Mouse (Mus musculus): Measurements from ENCODE around the gene Wbp4. TPM values are rescaled to one million over a fixed set of nuclear protein-coding genes. Genes with fewer than 3 reads are reported as not detected.
A peak's percentile ranks its signal among the peaks of the same experiment; 100 is the strongest.

Wbp4 gene
- polyA plus RNA-seq, 1 experiment from 2014 or later, result 43.1 TPM

DNA sequence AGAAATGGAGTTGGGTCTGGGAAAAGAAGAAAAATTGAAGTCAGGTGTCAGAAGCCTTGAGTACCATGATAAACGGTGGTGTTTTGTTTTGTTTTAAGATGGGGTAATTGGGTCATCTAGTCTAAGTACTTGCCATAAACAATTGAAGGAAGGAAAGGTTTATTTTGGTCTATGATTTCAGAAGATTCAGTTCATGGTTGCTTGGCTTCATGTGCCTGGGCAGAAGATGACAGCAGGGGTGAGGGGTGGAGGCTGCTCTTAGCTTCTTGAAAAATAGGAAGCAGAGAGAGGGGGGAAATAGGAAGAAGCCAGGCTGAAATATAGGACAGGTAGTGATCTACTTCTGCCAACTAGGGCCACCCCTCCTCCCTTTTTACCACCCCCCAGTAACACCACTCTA lies 30.2 kb upstream of the Wbp4 start:
- no peak overlapping the region for H3K4me3 ChIP-seq (ENCODE audit: low read length)
- 49% methylated on average over 1 of the region's 1 CpGs for WGBS
- ATAC-seq (ENCODE audit: low read depth), result peak; percentile 41

DNA sequence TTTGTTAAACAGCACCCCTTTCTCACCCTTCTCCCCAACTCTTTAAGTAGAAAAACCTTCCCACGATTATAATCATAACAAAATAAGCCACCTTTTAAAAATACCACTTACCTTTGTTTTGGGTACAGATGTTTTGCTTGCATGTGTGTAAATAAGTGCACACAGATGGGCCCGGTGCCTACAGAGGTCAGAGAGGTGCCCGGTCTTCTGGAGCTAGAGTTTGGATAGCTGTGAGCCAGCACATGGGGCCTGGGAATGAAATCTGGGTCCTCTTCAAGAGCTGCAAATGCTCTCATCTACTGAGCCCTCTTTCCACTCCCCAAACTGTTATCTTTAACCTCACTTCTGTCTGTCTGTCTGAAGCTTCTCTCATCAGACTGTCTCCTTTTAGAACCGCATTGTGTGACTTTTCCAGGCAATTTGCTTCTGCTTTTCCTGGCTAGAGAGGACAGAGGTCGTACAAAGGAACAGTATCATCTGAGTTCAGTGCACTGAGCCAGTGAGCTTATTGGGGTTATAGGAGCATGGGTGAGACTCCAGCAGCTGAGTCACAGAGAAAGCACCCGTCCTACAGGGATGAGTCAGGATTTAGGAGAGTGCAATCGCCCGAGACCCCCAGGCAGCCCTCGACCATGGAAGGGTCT lies 27.5 kb upstream of the Wbp4 start:
- Histone ChIP-seq H3K9me3 (ENCODE audit: control insufficient read depth, low read length) (no peaks in the 10 kb centered on the region), H3K4me1 (replicated peaks; ENCODE audit: control insufficient read depth, insufficient read depth, low read length) (peaks cover 14% of the 10 kb centered on the region), H3K27ac (ENCODE audit: low read length) (no peak overlapping the region), H3K4me2 (ENCODE audit: low read depth, low read length) (no peak overlapping the region), H3K36me3 (ENCODE audit: control insufficient read depth, insufficient read depth, low read length) (no peaks in the 10 kb centered on the region), H3K4me3 (ENCODE audit: low read length) (no peak overlapping the region), H3K27me3 (ENCODE audit: control insufficient read depth, insufficient read depth, low read depth, low read length) (no peaks in the 10 kb centered on the region), H3K9ac (ENCODE audit: low read length) (no peak overlapping the region)
- WGBS, result 78% methylated on average over 9 of the region's 9 CpGs
- ATAC-seq (ENCODE audit: low read depth), result no peak

More for the DNA sequence above, 30.2 kb upstream of the Wbp4 start:
- Histone ChIP-seq H3K9ac (ENCODE audit: low read length) (no peak overlapping the region), H3K27me3 (ENCODE audit: control insufficient read depth, insufficient read depth, low read depth, low read length) (no peaks in the 10 kb centered on the region), H3K4me2 (ENCODE audit: low read depth, low read length) (no peak overlapping the region; the same call in 1 of the 2 replicates), H3K27ac (ENCODE audit: low read length) (peak overlapping the region; percentile 41; the same call in 1 of the 2 replicates), H3K9me3 (ENCODE audit: control insufficient read depth, low read length) (no peaks in the 10 kb centered on the region), H3K4me1 (replicated peaks; ENCODE audit: control insufficient read depth, insufficient read depth, low read length) (peaks cover 6% of the 10 kb centered on the region; the same call in 1 of the 2 replicates), H3K36me3 (ENCODE audit: control insufficient read depth, insufficient read depth, low read length) (no peaks in the 10 kb centered on the region)

DNA sequence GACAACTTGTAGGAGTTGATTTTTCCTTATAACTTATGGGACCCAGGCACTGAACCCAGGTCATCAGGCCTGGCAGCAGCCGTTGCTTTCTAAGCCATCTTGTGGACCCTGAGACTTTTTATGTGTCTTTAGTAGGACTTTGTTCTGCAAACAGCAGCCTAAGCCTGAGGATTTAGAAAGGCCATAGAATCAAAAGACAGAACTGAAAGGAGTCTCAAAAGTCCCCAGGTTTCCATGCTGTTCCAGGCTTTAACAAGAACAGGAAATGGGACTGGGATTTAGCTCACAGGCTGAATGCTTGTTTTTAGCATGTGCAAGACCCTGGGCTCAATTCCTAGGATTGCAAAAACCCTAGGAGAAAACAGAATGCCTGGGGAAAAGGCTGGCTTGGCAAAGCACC lies 26.5 kb upstream of the Wbp4 start:
- Histone ChIP-seq H3K36me3 (ENCODE audit: control insufficient read depth, insufficient read depth, low read length) (no peaks in the 10 kb centered on the region), H3K27ac (ENCODE audit: low read length) (no peak overlapping the region), H3K9me3 (ENCODE audit: control insufficient read depth, low read length) (peaks cover 3% of the 10 kb centered on the region), H3K9ac (ENCODE audit: low read length) (no peak overlapping the region), H3K4me3 (ENCODE audit: low read length) (no peak overlapping the region), H3K27me3 (ENCODE audit: control insufficient read depth, insufficient read depth, low read depth, low read length) (no peaks in the 10 kb centered on the region), H3K4me1 (replicated peaks; ENCODE audit: control insufficient read depth, insufficient read depth, low read length) (peaks cover 19% of the 10 kb centered on the region), H3K4me2 (ENCODE audit: low read depth, low read length) (no peak overlapping the region)
- 87% methylated on average over 1 of the region's 1 CpGs for whole genome bisulfite sequencing
- no peak for ATAC-seq (ENCODE audit: low read depth)

DNA sequence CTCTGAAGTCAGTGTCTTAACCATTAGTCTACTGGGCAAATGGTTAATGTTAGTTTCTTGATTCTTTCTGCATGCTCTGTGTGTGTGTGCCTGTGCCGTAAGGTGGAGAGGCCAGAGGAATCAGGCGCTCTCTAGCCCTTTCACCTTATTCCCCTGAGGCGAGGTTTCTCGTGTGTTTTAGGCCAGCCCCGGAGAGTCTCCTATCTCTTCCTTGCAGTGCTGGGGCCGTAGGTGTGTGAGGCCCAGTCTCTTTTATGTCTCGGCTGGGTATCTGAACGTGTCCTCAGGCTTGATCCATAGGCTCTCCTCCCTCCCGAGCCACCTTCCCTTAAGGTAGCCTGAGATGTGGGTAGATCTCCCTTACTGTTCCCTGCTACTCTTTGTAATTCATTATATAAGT lies 24.9 kb upstream of the Wbp4 start:
- ATAC-seq (ENCODE audit: low read depth), result no peak
- peaks cover 8% of the 10 kb centered on the region for H3K36me3 ChIP-seq (ENCODE audit: control insufficient read depth, insufficient read depth, low read length)
- H3K27me3 ChIP-seq (ENCODE audit: control insufficient read depth, insufficient read depth, low read depth, low read length), result no peaks in the 10 kb centered on the region
- H3K4me3 ChIP-seq (ENCODE audit: low read length), result no peak overlapping the region
- H3K9ac ChIP-seq (ENCODE audit: low read length), result no peak overlapping the region
- H3K4me2 ChIP-seq (ENCODE audit: low read depth, low read length), result no peak overlapping the region
- H3K9me3 ChIP-seq (ENCODE audit: control insufficient read depth, low read length), result peaks cover 8% of the 10 kb centered on the region
- 72% methylated on average over 9 of the region's 9 CpGs for WGBS
- no peak overlapping the region for H3K27ac ChIP-seq (ENCODE audit: low read length)
- peaks cover 19% of the 10 kb centered on the region for H3K4me1 ChIP-seq (replicated peaks; ENCODE audit: control insufficient read depth, insufficient read depth, low read length)

DNA sequence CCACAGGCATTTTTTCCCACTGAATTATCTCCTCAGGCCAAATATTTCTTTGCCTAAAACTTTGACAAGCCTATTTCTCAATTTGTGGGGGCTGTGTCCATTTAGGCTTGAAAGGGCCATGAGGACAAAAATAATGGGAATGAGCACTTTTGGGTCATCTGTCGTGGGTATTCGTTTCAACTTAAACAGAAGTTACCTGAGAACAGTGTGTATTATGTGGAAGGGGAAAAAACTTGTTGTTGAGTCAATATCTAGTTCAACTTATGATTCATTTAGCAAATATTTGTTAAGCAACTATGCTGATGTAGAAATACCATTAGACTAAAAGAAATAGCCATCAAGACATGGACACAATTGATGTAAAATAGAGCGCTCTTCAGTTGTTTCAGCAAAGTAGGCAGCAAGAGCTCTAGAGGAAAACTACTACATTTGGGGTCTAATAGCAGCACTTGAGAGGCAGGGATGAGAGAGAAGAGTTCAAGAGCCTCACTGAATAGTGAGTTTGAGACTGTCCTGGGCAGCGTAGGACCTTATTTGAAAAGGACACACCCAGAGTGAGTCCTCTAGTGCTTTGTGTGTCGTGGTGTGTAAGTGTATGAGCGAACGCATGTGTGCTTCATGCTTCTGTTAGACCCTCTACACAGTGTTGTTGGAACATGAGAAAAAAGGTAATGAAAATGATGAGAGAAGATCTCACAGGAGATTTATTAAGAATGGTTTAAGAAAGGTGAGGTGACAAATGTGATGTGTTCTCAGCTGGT lies 23.1 kb upstream of the Wbp4 start:
- no peak for ATAC-seq (ENCODE audit: low read depth)
- Histone ChIP-seq H3K27me3 (ENCODE audit: control insufficient read depth, insufficient read depth, low read depth, low read length) (no peaks in the 10 kb centered on the region), H3K9ac (ENCODE audit: low read length) (no peak overlapping the region), H3K4me1 (replicated peaks; ENCODE audit: control insufficient read depth, insufficient read depth, low read length) (peaks cover 13% of the 10 kb centered on the region), H3K27ac (ENCODE audit: low read length) (peak overlapping the region; percentile 43), H3K4me2 (ENCODE audit: low read depth, low read length) (no peak overlapping the region), H3K4me3 (ENCODE audit: low read length) (no peak overlapping the region), H3K36me3 (ENCODE audit: control insufficient read depth, insufficient read depth, low read length) (peaks cover 10% of the 10 kb centered on the region), H3K9me3 (ENCODE audit: control insufficient read depth, low read length) (peaks cover 8% of the 10 kb centered on the region)
- WGBS, result 83% methylated on average over 7 of the region's 7 CpGs

DNA sequence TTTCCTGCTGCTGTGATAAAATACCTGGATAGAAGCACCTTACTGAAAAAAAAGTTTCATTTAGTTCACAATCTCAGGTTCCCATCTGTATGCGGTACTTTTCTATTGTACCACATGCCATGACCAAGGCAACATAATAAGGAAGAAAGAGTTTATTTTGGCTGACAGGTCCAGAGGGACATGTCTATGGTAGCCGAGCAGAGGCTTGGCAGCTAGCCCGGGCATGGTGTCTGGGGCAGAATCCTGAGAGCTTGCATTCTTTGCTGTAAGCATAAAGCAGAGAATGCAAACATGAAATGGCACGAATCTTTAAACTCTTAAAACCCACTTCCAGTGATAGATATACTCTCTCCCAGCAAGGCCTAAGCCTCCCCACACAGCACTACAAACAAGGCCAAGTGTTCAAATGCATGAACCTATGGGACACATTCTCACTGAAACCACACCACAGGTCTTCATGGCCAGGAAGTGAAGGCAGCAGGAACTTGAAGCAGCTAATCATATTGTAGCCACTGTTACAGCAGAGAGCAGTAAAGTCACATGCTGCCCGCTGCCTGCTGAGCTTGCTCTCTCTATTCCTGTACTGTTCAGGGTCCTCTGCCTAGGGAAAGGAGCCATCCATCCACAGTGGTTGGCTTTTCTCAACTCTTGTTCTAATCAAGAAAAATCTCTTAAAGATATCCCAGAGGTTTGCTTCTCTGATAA lies 22.2 kb upstream of the Wbp4 start:
- Histone ChIP-seq H3K9me3 (ENCODE audit: control insufficient read depth, low read length) (peaks cover 8% of the 10 kb centered on the region), H3K27ac (ENCODE audit: low read length) (peak overlapping the region; percentile 43), H3K36me3 (ENCODE audit: control insufficient read depth, insufficient read depth, low read length) (peaks cover 10% of the 10 kb centered on the region), H3K9ac (ENCODE audit: low read length) (no peak overlapping the region), H3K4me1 (replicated peaks; ENCODE audit: control insufficient read depth, insufficient read depth, low read length) (peaks cover 13% of the 10 kb centered on the region), H3K4me3 (ENCODE audit: low read length) (no peak overlapping the region), H3K4me2 (ENCODE audit: low read depth, low read length) (no peak overlapping the region), H3K27me3 (ENCODE audit: control insufficient read depth, insufficient read depth, low read depth, low read length) (no peaks in the 10 kb centered on the region)
- ATAC-seq (ENCODE audit: low read depth), result peak; percentile 75
- WGBS, result 33% methylated on average over 5 of the region's 5 CpGs

DNA sequence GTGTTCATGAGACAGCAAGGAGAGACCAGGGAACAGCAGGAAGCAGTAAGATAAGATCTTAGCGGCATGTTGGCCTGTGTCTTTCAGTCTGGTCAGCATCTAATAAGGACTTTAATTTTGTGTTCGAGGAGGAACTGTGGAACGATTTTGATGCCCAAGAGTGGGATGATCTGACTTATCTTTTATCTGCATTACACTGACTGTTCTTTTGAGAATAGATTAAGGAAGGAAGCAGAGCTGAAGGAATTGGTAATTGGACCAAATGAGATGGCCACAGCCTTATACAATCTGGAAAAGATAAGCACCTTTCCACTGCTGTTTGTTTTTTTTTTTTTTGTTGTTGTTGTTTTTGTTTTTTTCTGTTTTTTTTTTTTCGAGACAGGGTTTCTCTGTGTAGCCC lies 19.4 kb upstream of the Wbp4 start:
- Histone ChIP-seq H3K27me3 (ENCODE audit: control insufficient read depth, insufficient read depth, low read depth, low read length) (no peaks in the 10 kb centered on the region), H3K4me2 (ENCODE audit: low read depth, low read length) (no peak overlapping the region), H3K4me3 (ENCODE audit: low read length) (no peak overlapping the region), H3K27ac (ENCODE audit: low read length) (no peak overlapping the region), H3K9me3 (ENCODE audit: control insufficient read depth, low read length) (peaks cover 8% of the 10 kb centered on the region), H3K4me1 (replicated peaks; ENCODE audit: control insufficient read depth, insufficient read depth, low read length) (peaks cover 13% of the 10 kb centered on the region), H3K9ac (ENCODE audit: low read length) (no peak overlapping the region), H3K36me3 (ENCODE audit: control insufficient read depth, insufficient read depth, low read length) (peaks cover 10% of the 10 kb centered on the region)
- 67% methylated on average over 4 of the region's 4 CpGs for WGBS
- no peak for ATAC-seq (ENCODE audit: low read depth)

DNA sequence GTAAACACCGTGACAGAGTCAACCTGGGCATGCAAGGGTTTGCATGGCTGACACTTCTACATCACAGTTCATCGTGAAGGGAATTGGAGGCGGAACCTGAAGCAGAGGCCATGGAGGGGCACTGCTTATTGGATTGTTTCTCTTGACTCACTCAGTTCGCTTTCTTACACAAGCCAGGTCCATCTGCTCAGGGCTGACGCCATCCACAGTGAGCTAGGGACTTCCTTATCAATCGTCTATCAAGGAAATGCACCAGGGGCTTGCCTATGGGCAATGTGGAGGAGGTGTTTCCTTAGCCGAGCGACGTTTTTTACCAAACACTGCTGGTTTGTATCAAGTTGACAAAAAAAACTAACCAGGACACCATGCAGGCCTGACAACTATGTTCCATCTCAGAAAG lies 18.0 kb upstream of the Wbp4 start:
- H3K36me3 ChIP-seq (ENCODE audit: control insufficient read depth, insufficient read depth, low read length), result peaks cover 10% of the 10 kb centered on the region
- no peak overlapping the region for H3K9ac ChIP-seq (ENCODE audit: low read length)
- H3K4me2 ChIP-seq (ENCODE audit: low read depth, low read length), result no peak overlapping the region
- H3K9me3 ChIP-seq (ENCODE audit: control insufficient read depth, low read length), result peaks cover 8% of the 10 kb centered on the region
- no peak overlapping the region for H3K4me3 ChIP-seq (ENCODE audit: low read length)
- peaks cover 12% of the 10 kb centered on the region for H3K4me1 ChIP-seq (replicated peaks; ENCODE audit: control insufficient read depth, insufficient read depth, low read length)
- 75% methylated on average over 9 of the region's 9 CpGs for WGBS
- no peaks in the 10 kb centered on the region for H3K27me3 ChIP-seq (ENCODE audit: control insufficient read depth, insufficient read depth, low read depth, low read length)
- H3K27ac ChIP-seq (ENCODE audit: low read length), result no peak overlapping the region
- no peak for ATAC-seq (ENCODE audit: low read depth)

DNA sequence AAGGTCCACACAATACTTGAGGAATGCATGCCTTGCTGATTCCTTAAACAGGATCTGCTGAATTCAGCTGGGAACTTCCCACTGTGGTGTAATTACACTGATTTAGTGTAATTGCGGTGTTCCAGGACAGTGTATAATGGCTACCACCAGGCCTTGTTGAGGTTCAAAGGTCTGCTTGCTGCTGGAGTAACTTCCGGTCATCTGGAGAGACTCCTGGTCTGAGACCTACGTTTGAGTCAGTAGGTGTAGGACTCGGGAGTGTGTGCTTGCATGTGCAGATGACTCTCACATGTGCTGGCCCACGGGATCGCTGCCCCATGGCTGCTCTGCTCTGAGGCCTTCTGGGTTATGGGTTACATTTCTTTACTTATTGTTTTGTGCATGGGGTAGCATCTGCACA lies 13.0 kb upstream of the Wbp4 start:
- Histone ChIP-seq H3K36me3 (ENCODE audit: control insufficient read depth, insufficient read depth, low read length) (peaks cover 5% of the 10 kb centered on the region; the same call in 1 of the 2 replicates), H3K9ac (ENCODE audit: low read length) (no peak overlapping the region), H3K27ac (ENCODE audit: low read length) (no peak overlapping the region), H3K27me3 (ENCODE audit: control insufficient read depth, insufficient read depth, low read depth, low read length) (no peaks in the 10 kb centered on the region), H3K9me3 (ENCODE audit: control insufficient read depth, low read length) (no peaks in the 10 kb centered on the region), H3K4me2 (ENCODE audit: low read depth, low read length) (no peak overlapping the region), H3K4me1 (replicated peaks; ENCODE audit: control insufficient read depth, insufficient read depth, low read length) (peaks cover 5% of the 10 kb centered on the region; the same call in 1 of the 2 replicates), H3K4me3 (ENCODE audit: low read length) (no peak overlapping the region)
- ATAC-seq (ENCODE audit: low read depth), result no peak
- WGBS, result 85% methylated on average over 6 of the region's 6 CpGs

Measured in lung, embryonic 16.5 days (tissue).